Mouse (Mus musculus) ovary, adult 18-20 months (tissue): ENCODE data around the gene Glyatl3.
A peak's percentile ranks its signal among the peaks of the same experiment; 100 is the strongest.

Experiments used
- DNase-seq: peaks from one replicate; pipeline ENCODE4 v3.0.0; 2022; ENCODE audit warnings: low spot score, mixed read lengths

Glyatl3 gene

GRCm38 (mm10) chr17:40914250-40914649 lies at the start of gene Glyatl3:
Glyatl3 (minus strand) TSS chr17:40914350.
- no peak for DNase-seq

GRCm38 (mm10) chr17:40948518-40948917 lies 34.4 kb upstream of the Glyatl3 start:
- DNase-seq: no peak

- peak; percentile 95 for DNase-seq
Measured at GRCm38 (mm10) chr17:40934420-40935231, 20.5 kb upstream of the Glyatl3 start, which contains the start of the genes Mut and Cenpq. Mut (plus strand) TSS chr17:40934685. Cenpq (minus strand) TSS chr17:40935047.

GRCm38 (mm10) chr17:40933985-40934384 lies 19.8 kb upstream of the Glyatl3 start:
- DNase-seq: no peak

- DNase-seq: no peak
Measured at GRCm38 (mm10) chr17:40915499-40915898, 1.3 kb upstream of the Glyatl3 start.

- DNase-seq: no peak
Measured at GRCm38 (mm10) chr17:40904721-40905154, 9.4 kb downstream of the Glyatl3 start.

- DNase-seq: no peak
Measured at GRCm38 (mm10) chr17:40904056-40904597, 10.0 kb downstream of the Glyatl3 start.

GRCm38 (mm10) chr17:40903345-40903744 lies 10.8 kb downstream of the Glyatl3 start:
- no peak for DNase-seq

GRCm38 (mm10) chr17:40899783-40900363 lies 14.3 kb downstream of the Glyatl3 start:
- no peak for DNase-seq

GRCm38 (mm10) chr17:40896863-40897262 lies 17.3 kb downstream of the Glyatl3 start:
- DNase-seq: no peak

GRCm38 (mm10) chr17:40887849-40888536 lies 26.2 kb downstream of the Glyatl3 start:
- no peak for DNase-seq

- no peak for DNase-seq
Measured at GRCm38 (mm10) chr17:40885155-40885554, 29.0 kb downstream of the Glyatl3 start.

GRCm38 (mm10) chr17:40882172-40882571 lies 32.0 kb downstream of the Glyatl3 start:
- no peak for DNase-seq

GRCm38 (mm10) chr17:40879924-40880691 lies 34.0 kb downstream of the Glyatl3 start, which contains the start of gene 9130008F23Rik:
9130008F23Rik (minus strand) TSS chr17:40880559.
- DNase-seq: peak; percentile 50

- no peak for DNase-seq
Measured at GRCm38 (mm10) chr17:40879528-40879923, 34.6 kb downstream of the Glyatl3 start.

- DNase-seq: no peak
Measured at GRCm38 (mm10) chr17:40877741-40878140, 36.4 kb downstream of the Glyatl3 start.

GRCm38 (mm10) chr17:40875568-40875967 lies 38.6 kb downstream of the Glyatl3 start:
- no peak for DNase-seq

GRCm38 (mm10) chr17:40874701-40875100 lies 39.4 kb downstream of the Glyatl3 start:
- no peak for DNase-seq

- no peak for DNase-seq
Measured at GRCm38 (mm10) chr17:40873582-40874011, 40.6 kb downstream of the Glyatl3 start.

GRCm38 (mm10) chr17:40872626-40873025 lies 41.5 kb downstream of the Glyatl3 start:
- no peak for DNase-seq

- no peak for DNase-seq
Measured at GRCm38 (mm10) chr17:40868952-40869747, 45.0 kb downstream of the Glyatl3 start.
